Comparison of ENCODE assay signal across 8 mouse cellular contexts in the genomic region with DNA sequence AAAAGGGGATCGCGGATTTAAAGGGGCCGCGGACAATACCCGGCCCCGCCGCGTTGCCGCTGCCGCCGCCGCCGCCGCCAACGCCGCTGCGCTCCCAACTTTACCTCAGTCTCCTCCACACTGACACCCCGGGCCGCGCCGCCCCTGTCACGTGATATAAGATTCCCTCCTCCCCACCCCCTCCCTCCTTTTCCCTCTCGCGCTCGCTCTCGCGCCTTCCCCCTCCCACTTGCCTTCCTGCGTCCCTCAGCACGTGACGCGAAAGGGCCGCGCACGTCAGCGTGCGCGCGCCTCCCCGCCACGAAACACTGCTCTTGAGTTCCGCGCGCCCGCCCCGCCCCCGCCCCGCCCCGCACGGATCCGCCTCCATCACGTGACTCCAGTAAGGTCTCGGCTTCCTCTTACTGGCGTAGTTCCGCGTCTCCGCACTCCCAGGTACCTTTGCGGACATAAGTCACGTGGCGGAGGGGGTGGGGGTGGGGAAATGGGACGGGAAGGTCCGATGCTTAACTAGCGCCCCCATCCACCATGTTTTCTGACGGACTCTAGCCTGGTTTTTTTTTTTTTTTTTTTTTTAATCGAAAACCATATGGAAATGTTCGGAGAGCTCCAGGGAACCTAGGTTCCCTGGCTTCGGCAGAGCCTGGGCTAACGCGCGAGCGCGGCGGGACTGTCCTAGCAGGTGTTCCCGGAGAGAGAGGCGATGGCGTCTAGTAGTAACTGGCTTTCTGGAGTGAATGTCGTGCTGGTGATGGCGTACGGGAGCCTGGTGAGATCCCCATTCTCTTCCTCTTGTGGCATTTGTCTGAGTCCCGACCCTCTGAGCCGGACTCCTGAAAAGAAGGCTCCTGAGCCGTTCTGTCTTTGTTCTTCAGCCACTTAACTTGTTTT. TPM values are rescaled to one million over a fixed set of nuclear protein-coding genes. Genes with fewer than 3 reads are reported as not detected.
A peak's percentile ranks its signal among the peaks of the same experiment; 100 is the strongest.
DNase-seq lines count a peak whose midpoint lies in the region; ATAC-seq lines count a peak whose summit lies in the region.

A gene (minus strand): TSS at position 278 of the 891 bp plus-strand sequence.

- under 1% methylated on average over 75 of the region's 81 CpGs for WGBS in hindbrain, embryonic 14.5 days

- DNase-seq in R1 (ENCODE audit: low read depth, low spot score): peak; percentile 99
- peak; percentile 93 to 98 for DNase-seq in cerebellum, postnatal 25 days
- peak; percentile 76 to 86 for DNase-seq in frontal cortex, postnatal 25 days (ENCODE audit: low spot score in 2 of 2)
- peak; percentile 99 for DNase-seq in hindbrain, embryonic 14.5 days (ENCODE audit: low spot score)
- peak; percentile 88 for DNase-seq in layer of hippocampus, postnatal 36 days
- DNase-seq in lung, postnatal 36 days: peak; percentile 97
- DNase-seq in retina, postnatal 1 day: peak; percentile 100
- peak; percentile 73 to 93 for DNase-seq in urinary bladder, adult 18-20 months (ENCODE audit: low spot score in 2 of 2)

- H3K9ac ChIP-seq in hindbrain, embryonic 14.5 days: peak within 1 kb of the TSS; percentile 97

- H3K9me3 ChIP-seq in hindbrain, embryonic 14.5 days (ENCODE audit: control insufficient read depth, low read length): no peaks in the 10 kb centered on the region

- peak within 1 kb of the TSS; percentile 95 for H3K4me3 ChIP-seq in hindbrain, embryonic 14.5 days (replicated peaks; ENCODE audit: low read length)

- peak within 1 kb of the TSS; percentile 94 for H3K27ac ChIP-seq in hindbrain, embryonic 14.5 days

- H3K27me3 ChIP-seq in hindbrain, embryonic 14.5 days (ENCODE audit: control insufficient read depth, insufficient read depth, low read length): no peaks in the 10 kb centered on the region

- peak within 1 kb of the TSS; percentile 83 for H3K4me2 ChIP-seq in hindbrain, embryonic 14.5 days (replicated peaks)

- peaks cover 30% of the 10 kb centered on the region for H3K4me1 ChIP-seq in hindbrain, embryonic 14.5 days (replicated peaks; ENCODE audit: control insufficient read depth, insufficient read depth, low read length)

- peaks cover 35% of the 10 kb centered on the region for H3K36me3 ChIP-seq in hindbrain, embryonic 14.5 days (replicated peaks; ENCODE audit: control insufficient read depth, insufficient read depth)

- peak; percentile 94 for ATAC-seq in hindbrain, embryonic 14.5 days (ENCODE audit: low FRiP score)

RNA-seq across cellular contexts. Expression of the gene that starts here (rescaled TPM):
- 140 and 148 TPM in 2 replicates for polyA plus RNA-seq in hindbrain, embryonic 14.5 days (2014; fragmentation: Nextera tagmentation; extraction: Ambion mirVana)
- 100 to 1,000 TPM; 149 to 181 TPM for total RNA-seq in layer of hippocampus, postnatal 36 days (2021)

Comparison
In these comparisons a context has a peak if more than half of its experiments do, and no peak if none do; other contexts are left out.
1. Peak in every context shown above with its lines: DNase-seq, ATAC-seq, H3K4me3 ChIP-seq and H3K27ac ChIP-seq.